Mouse (Mus musculus) left cerebral cortex, postnatal 36 days (tissue): ENCODE measurements around the gene Ptprd. TPM values are rescaled to one million over a fixed set of nuclear protein-coding genes. Genes with fewer than 3 reads are reported as not detected.

Experiments
- DNase-seq, 2 experiments: peaks; one replicate each; pipeline ENCODE4 v3.0.0; 2021 to 2022; ENCODE audit warnings: low spot score in 2 of 2, mixed read lengths in 1 of 2
- intact Hi-C: fragments of 180-260 bp; cut with DNase I; formaldehyde crosslinking; loops from one replicate; pipeline ENCODE4 v1.15.1; 2025
- total RNA-seq, 2 experiments: library from RNA; stranded (reverse); gene quantifications; 2 replicates each; pipeline ENCODE4 v1.2.3; 2021

The Ptprd gene
- total RNA-seq, 2 experiments from 2014 or later, result 313 to 350 TPM

DNA sequence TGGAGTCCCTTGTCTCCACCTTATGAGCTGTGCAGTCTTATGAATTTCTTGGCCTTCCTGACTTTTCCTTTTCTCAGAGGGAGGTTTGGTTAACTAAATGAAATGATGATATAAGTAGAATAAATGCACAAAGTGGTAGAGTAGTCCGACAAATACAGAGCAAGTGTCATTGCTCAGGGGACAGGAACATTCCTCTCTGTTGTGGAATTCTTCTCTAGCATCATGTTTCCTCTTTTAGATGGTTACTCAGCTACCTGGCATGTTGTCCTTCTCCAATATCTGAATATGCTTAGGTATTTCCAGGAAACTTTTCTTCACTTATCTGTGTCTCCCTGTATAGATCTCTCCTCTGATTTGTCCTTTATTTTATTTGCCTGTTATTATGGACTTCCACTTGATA is 1207.3 kb downstream of the Ptprd start:
- intact Hi-C loops, result no loop called here
- no peak for DNase-seq

DNA sequence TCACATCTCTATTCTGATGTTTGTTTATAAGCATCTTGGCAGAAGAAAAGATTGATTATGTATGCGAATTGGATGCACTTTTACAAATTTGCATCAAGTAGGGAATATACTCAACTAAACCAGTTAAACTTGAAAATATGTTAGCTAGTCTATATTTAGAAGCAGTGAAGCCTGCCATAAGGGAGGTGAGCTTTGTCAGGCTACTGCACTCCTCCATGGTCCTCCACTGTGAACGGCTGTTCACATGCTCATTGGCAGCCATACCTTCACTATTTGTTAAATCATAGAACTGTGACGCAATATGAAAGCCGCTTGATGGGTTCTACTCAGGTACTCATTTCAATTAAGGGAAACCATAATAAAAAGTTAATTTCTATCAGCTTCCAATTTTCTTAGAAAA is 1215.6 kb downstream of the Ptprd start:
- DNase-seq, result no peak
- intact Hi-C loops, result no loop called here

DNA sequence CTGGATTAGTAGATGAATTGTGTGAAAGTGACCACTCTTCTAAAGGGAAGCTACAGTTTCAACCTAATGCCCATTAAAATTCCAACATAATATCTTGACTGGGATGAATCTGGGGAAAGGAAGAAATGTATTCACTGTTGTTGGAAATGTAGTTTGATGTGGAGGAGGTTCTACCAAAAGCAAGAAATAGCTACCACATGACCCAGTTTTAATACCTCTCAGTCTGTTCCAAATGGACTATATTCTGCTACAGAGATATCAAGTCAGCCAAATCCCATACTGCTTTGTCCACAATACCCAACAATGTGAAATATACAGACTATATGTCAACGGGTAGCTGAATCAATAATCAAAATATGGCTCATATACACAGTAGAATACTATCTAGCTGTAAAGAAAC is 1221.8 kb downstream of the Ptprd start:
- intact Hi-C loops, result no loop called here
- no peak for DNase-seq

DNA sequence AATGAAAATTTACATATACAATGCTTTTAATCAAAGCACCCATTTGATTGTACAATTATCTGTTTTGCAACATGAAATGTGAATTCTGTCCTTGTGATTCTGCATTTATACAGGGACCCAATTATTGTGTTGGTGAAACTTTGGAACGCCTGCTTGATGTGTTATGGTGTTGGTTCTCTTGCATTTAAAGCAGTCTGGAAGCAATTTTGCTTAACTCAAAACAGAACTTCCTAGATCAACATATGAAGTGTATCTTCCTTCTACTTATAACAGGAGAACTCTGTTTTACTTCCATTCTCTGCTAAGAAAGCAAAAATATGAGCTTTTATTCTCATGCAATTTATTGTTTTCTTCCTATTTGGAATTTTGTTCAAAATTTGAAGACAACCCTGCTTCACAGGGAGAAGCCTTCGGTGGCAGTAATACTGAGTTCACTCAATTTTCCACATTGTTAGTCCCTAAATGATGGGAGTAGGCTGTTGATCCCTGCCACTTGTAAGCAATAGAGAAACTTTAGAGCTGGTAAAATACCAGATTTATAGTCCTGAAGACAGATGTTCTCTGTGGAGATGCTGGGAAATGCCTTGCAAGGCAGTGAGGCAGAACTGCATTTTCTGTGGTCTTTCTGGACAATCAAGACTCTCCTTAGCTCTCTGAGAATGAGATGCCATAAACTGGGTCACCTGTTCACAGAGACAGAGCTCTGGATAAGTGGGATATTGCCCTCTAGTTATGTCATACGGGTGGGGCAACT is 1234.5 kb downstream of the Ptprd start:
- intact Hi-C loops, result no loop called here

DNA sequence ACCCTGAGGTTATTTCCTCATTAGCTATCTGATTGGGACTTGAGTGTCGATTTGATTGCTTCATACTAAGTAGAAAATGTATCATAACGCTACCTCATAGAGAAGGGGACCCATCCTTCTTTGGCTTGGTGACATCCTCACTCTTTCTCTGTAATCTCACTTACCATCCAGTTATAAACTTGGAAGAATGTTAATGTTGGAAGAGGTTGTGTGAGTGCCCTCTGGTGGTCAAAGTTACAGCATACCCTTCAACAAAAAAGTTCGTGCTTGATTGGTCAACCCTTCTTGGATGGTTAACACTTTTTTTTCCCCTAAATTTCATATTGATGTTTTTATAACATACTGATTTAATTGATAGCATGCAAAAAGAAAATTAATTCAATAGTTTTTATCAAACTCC is 1263.5 kb downstream of the Ptprd start:
- intact Hi-C loops, result no loop called here
- no peak for DNase-seq

More for the DNA sequence above, 1234.5 kb downstream of the Ptprd start:
- DNase-seq, result no peak

DNA sequence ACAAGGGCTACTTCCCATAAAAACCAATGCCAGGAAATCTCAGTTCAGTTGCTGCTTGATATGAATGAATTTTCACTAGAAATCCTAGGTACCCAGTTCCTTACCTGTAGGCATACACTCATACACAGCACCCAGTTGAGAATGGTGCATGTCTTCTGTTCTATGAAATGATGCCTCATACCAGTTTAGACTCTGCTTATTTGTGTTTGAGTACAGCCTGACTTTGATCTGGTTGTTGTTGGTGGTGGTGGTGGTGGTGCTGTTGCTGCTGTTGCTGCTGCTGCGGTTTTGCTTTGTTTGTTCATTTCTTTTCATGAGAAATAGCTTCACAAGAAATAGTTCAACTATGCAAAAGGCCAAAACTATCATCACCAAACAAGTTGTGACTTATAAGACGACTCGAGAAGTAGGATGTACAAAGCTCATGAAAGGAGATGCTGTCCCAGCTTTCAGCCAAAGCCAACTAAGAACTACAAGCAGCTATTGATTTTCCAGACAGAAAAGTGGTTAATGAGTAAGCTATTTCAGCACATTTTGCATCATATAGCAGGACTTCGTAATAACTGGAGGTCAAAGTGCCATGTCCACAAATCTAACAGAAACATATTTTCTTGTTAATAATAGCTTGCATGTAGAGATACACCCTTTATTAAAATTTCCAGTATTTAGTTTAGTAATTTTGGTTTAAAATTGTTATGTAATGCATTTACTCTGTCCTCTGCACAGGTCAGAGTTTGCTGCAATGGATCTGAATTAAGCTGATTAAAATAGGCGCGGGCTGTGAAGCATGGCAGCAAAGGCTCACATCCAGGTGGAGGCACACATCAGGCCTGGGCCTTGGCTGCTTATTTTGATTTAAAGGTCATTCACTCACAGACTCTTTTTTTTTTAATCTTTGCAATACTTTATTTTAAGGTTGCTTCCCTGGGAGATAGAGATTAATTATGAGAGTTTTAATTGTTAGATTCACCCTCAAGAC is 1270.1 kb downstream of the Ptprd start:
- no peak for DNase-seq
- intact Hi-C loops, result no loop called here

DNA sequence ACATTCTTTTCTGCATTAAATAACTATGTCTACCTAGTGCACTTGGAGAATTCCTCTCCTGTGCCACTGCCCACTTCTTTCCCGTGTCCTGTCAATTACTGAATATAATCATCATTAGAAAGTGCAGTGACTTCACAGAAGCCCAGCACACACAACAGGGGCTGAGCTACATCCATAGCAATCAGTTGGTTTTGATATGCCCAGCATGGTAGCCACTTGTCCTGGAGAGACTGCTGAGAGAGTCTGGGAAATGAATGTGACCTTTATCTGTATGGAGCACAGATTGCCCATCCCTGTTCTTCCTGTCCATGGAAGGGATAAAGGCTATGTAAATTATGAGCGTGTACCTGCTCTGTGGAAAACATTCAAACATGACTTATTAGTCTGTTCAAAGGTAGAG is 1280.2 kb downstream of the Ptprd start:
- intact Hi-C loops, result no loop called here

DNA sequence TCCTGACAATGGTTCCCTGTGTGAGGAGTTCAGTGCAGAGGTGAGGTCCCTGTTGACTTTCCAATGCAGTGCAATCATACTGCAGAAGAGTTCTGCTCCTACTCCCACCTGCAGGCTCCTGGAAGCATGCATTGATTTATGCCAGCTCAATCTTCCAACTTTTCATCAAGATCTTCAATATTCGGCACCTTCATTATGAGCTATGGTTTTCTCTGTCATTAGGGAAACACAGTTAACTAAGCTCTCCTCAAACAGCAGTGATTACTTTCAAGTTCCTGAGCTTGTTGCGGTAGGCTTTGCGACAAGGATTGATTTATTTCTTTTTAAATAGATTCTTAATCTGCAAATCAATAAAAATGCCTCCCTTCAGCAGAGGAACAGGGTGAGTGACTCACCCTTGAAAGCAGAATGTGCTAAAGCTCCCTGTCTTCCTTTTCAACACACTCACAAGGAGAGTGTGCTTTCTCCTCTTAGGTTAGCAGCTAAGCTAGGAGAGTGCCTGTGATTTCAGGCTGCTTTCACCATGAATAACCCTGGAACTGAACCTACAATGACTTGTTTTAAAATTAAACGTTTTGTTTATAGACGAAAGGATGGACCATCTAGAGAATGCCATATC is 1298.1 kb downstream of the Ptprd start:
- no peak for DNase-seq
- intact Hi-C loops, result no loop called here

More for the DNA sequence above, 1280.2 kb downstream of the Ptprd start:
- no peak for DNase-seq

DNA sequence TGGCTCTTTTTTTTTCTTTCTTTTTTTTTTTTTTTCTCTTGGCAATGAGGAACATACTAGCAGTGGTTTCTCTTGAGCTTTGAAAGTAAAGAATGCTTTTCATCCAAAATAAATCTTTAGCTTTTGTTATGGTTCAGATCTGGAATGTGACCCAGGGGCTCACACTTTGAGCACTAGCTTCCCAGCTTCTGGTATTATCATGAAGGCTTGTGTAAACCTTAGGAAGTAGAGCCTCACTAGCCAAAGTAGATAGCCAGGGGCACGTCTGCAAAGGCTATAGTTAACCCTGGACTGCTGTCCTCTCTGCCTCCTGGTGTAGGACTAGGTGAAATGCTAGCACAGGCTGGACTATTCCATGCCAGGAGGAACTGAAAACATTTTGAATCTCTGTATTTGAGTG is 1310.1 kb downstream of the Ptprd start:
- no peak for DNase-seq
- intact Hi-C loops, result no loop called here

DNA sequence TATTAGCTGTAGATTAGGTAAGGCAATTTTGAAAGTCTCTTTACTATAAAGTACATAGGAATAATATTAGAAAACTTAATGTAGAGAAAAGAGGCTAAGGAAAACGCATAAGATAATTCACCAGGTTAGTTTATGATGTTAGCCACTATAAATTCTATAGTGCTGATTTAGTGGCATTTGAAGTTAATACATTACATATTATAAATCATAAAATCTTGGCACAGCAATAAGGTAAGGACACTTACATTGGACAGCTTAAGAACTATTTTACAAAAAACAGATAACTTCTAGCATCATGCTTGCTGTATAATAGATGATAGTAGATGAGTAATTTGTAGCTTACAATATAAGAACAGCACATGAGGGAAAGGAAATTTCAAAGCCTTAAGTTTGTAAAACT is 1322.1 kb downstream of the Ptprd start:
- intact Hi-C loops, result no loop called here
- no peak for DNase-seq

DNA sequence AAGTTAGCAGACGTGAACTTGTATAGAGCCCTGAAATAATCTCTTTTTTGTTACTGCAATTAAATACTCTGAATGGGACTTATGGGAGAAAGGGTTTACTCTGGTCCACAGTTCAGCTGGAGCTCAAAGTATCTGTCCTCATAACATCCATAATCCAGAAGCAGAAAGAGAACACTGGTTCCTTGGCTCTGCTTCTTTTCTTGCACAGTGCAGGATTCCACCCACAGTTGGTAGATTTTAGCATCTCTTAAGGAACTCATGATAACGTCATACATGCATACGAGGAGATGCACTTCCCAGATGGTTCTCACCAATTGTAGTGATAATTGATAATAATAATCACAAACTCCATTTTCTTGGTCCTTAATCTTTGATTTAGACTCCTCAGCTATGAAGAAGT is 1330.2 kb downstream of the Ptprd start:
- DNase-seq, result no peak
- intact Hi-C loops, result no loop called here

DNA sequence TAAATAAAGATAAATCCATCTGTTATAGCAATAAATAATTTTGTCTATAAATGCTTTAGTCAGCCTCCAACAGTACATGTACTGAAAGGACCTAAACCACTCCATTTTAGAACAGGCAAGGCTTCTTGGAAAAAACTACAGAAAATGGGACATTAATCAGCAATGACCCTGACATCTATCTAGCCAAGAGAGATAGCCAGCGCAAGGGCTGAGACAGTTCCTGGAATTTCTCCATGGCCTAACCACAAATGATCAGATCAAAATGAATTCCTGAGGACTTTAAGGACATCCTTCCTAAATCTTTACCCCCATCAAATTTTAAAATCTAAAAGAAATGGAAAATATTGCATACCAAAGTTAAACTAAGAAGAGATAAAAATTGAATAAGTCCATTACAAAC is 1340.8 kb downstream of the Ptprd start:
- no peak for DNase-seq
- intact Hi-C loops, result no loop called here

DNA sequence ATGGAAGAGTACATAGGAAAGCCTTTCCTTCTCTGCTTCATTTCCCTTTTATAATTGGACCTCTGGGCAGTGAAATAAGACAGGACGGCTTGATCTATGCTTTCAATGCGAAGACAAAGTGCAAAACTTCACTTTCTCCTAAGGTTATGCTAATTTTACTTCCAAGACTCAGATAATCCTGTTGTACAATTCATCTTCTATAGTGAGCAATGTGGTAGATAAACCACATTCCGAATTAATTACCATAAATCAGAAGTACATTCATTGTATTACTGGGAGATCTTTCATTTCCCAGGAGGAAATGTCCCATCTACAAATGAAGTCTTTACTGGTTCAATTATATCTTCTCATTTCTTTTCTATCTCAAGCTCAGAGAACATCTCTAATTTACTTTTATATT is 1346.2 kb downstream of the Ptprd start:
- intact Hi-C loops, result no loop called here
- DNase-seq, result no peak

DNA sequence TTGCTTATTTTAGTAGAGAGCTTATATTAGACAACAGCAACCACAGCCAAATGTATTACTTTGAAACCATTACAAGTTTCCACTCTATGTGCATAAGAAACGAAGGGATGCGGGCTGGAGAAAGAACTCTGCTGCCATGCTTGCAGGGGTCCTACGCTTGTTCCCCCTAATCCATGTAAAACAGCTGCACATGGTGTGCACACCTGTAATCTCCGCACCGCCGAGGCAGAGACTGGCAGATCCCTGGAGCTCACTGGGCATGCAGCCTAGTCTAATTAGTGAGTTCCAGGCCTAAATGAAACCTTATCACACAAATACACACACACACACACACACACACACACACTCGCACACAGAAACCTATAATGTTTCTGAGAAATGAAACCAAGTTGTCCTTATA is 1365.5 kb downstream of the Ptprd start:
- intact Hi-C loops, result no loop called here
- no peak for DNase-seq

DNA sequence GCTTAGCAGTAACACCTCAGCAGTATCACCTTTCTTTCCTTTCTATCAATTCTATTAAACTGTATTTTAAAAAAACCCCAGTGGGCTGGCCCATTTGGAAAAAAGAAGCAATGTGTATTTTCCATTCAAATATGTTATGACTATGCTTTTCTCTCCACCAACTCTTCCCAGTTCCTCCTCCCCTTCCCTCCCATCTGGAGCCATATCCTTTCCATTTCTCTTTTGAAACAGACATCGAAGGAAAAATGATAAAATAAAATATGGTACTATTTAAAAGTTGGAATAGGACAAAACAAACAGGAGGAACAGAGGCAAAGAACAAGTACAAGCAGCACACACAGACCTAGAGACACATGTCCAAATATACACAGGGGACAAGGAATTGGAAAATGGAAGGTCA is 1372.7 kb downstream of the Ptprd start:
- intact Hi-C loops, result no loop called here
- no peak for DNase-seq

DNA sequence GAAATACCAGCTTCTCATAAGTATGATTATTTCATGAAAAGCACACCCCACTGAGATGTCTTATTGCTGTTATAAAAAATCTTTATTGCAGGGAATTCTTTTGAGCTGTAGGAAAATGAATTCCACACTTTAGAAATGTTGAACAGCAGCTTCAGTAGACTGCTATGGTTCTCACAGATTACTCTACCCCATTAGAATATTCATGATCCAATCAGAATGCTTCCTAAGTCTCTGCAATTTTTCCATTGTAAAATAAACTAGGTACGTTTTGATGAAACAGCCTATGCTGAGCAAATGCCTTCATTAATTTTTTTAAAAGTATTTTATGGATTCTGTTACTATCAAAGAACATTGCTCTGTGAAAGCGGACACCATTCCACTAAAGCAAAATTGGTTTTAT is 1399.6 kb downstream of the Ptprd start:
- no peak for DNase-seq
- intact Hi-C loops, result no loop called here

DNA sequence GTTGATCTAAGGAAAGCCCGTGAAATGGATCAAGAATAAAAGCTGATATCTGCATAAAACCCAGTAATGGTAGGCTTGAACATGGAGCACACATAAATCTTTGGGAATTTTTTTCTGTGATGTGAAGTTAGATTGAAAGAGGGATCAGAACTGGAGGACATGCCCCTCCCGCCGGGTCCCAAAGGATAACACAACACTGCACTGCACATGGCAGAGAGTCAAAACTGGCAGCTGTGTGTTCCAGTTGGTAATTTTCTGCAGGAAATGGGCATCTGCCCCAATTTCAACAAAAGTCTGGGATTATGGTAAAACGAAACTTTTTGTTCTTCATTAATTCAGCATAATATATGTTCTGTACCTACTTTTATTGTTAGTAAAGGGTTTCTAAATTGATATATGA is 1409.1 kb downstream of the Ptprd start:
- intact Hi-C loops, result no loop called here

DNA sequence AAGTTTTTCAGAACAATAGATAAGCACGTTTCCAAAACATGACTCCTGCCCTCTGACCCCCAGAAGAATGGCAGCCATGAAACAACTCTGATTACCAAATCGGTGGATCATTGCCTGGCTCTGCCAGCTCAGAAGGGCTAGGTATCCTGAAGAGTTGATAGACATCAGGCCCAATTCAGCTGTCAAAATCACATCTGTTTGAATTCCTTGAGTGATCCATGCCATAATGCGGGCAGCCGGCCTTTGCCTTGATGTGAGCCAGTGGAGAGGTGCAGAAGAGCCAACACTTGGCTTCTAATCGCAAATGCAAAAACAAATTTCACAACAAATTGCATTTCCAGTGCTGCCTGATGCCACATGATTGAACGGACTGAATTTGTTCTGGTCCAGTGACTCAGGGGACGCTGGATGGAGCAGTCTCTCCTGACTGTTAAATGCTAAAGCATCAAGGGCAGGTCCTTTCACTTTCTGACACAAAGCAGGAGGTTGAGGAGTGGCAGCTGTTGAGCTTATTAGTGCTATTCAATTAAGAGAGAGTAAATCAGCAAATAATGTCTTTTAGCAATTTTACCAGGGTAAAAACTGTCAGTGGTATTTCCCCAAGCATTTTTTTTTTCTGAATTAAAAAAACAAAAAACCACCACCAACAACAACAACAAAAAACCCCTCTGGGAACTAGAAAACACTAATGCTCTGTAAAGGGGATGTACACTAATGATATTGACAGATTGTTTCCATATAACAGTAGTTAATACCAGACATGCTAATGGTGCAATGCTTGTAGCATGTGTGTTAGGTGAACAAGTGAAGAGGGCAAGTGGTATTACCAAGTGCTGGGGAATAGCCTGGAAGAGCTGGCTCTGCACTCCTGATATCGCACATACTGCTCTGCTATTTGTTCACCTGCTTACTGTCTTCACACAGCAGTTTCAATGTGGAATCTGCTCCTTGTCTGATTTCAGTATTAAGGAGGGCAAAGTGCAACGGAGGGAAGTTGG is 1413.5 kb downstream of the Ptprd start:
- DNase-seq, result no peak
- intact Hi-C loops, result no loop called here

More for the DNA sequence above, 1409.1 kb downstream of the Ptprd start:
- no peak for DNase-seq

DNA sequence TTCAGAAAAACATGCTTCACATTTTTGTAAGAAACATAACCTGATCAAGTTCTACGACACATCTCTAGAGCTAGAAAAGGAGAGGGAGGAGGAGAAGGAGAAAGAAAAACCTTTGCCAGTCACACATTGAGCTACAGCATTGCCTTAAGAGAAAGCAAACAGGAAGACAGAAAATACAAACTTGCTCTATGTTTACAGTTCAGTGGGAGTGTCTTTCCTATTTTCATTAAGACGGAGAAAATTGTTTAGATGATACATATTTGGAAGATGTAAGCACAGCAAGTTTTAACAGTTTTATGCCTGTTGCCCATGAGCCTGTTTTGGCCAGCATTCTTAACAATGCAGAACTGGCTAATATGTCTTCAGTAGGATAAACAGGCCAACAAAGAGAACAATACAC is 1426.4 kb downstream of the Ptprd start:
- intact Hi-C loops, result no loop called here
- no peak for DNase-seq
